Mouse (Mus musculus) kidney, embryonic 16.5 days (tissue): ENCODE results near the gene Acer2. TPM values are rescaled to one million over a fixed set of nuclear protein-coding genes. Genes with fewer than 3 reads are reported as not detected.

ENCODE experiments used
- ATAC-seq: fragments of 200-750 bp; cut with Nextera tagmentation; 2 replicates; pipeline ENCODE4 v1.8.0; 2017; ENCODE audit warnings: moderate TSS enrichment; ENCODE audit not compliant: low FRiP score, low TSS enrichment
- H3K27ac ChIP-seq: fragments of 300-500 bp; sonication (generic); 2 replicates; pipeline ENCODE4 v1.5.1; 2014; ENCODE audit warnings: low read length
- H3K27me3 ChIP-seq: fragments of 300-500 bp; sonication (generic); 2 replicates; pipeline ENCODE4 v1.6.1; 2014; ENCODE audit warnings: low read length, control low read depth, mixed read lengths; ENCODE audit not compliant: insufficient read depth
- H3K36me3 ChIP-seq: fragments of 300-500 bp; sonication (generic); 2 replicates; pipeline ENCODE4 v1.6.1; 2014; ENCODE audit warnings: low read length, control low read depth, mixed read lengths; ENCODE audit not compliant: insufficient read depth
- H3K4me1 ChIP-seq: fragments of 300-500 bp; sonication (generic); 2 replicates; pipeline ENCODE4 v1.6.1; 2014; ENCODE audit warnings: low read length, control low read depth, mixed read lengths; ENCODE audit not compliant: insufficient read depth
- H3K4me2 ChIP-seq: fragments of 300-500 bp; sonication (generic); replicated peaks from 2 replicates; pipeline ENCODE4 v1.6.1; 2014; ENCODE audit warnings: low read depth, low read length
- H3K4me3 ChIP-seq: fragments of 300-500 bp; sonication (generic); 2 replicates; pipeline ENCODE4 v1.5.1; 2014; ENCODE audit warnings: mild to moderate bottlenecking, low read length
- H3K9ac ChIP-seq: fragments of 300-500 bp; sonication (generic); replicated peaks from 2 replicates; pipeline ENCODE4 v1.6.1; 2014; ENCODE audit warnings: low read length
- H3K9me3 ChIP-seq: fragments of 300-500 bp; sonication (generic); 2 replicates; pipeline ENCODE4 v1.6.1; 2016; ENCODE audit warnings: low read length, control low read depth
- WGBS: fragments of 180-500 bp; shearing (Covaris S2); extraction: QIAGEN DNeasy Blood & Tissue Kit; methylation state at CpG from one replicate; pipeline ENCODE4 v1.1.7; 2014; 5-methylcytosine and 5-hydroxymethylcytosine counted together
- polyA plus RNA-seq: library from polyadenylated mRNA; unstranded; fragments of >200 nt; fragmentation: Nextera tagmentation; extraction: Ambion mirVana; gene quantifications from 2 replicates; pipeline ENCODE4 v1.2.1, GENCODE M21; 2015

Acer2 gene
- polyA plus RNA-seq, 1 experiment from 2014 or later: 42.3 TPM

DNA sequence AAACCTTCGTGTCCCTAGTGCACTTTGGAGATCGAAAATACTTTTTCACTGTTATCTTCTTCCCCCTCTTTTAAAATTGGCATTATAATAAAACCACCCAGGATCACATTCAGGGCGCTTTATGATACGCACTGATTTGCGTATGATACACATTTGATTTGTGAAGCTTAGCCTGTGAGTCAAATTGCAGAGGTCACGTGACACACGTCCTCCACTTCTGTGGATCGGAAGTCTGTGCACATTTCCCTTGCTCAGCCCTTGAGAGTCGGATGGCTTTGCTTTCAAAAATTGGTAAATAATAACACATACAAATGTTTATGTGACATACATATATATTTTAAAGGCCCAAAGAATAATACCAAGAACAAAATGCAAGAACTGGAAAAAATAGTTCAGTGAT lies 62.0 kb downstream of the Acer2 start:
- 94% methylated on average over 9 of the region's 9 CpGs for WGBS
- H3K36me3 ChIP-seq: peaks cover 8% of the 10 kb centered on the region
- no peak overlapping the region for H3K9ac ChIP-seq
- H3K4me3 ChIP-seq: no peak overlapping the region
- no peak for ATAC-seq
- no peaks in the 10 kb centered on the region for H3K9me3 ChIP-seq
- no peaks in the 10 kb centered on the region; the same call in 1 of the 2 replicates for H3K4me1 ChIP-seq
- no peak overlapping the region for H3K27ac ChIP-seq
- H3K4me2 ChIP-seq: no peak overlapping the region
- H3K27me3 ChIP-seq: no peaks in the 10 kb centered on the region

DNA sequence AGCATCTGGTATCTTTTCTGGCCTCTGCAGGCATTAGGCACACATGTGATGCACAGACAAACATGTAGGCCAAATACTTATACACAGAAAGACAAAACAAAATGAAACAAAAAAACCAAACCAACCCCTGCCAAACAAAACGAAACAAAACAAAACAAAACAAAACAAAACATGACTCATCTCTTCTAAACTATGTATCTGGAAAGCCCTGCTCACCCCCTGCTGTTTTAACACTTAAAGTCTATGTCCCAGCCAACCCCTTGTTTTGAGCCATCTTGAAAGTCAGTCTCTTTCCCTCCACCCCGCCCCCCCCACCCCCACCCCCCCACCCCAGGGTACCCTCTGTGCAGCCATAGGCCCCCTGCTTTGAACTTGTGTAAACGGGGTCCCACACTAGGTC lies 62.5 kb downstream of the Acer2 start:
- H3K9ac ChIP-seq: no peak overlapping the region
- H3K4me2 ChIP-seq: no peak overlapping the region
- H3K4me1 ChIP-seq: no peaks in the 10 kb centered on the region; the same call in 1 of the 2 replicates
- H3K27me3 ChIP-seq: no peaks in the 10 kb centered on the region
- no peak for ATAC-seq
- H3K27ac ChIP-seq: no peak overlapping the region
- WGBS: 64% methylated on average over 3 of the region's 3 CpGs
- H3K36me3 ChIP-seq: peaks cover 8% of the 10 kb centered on the region
- H3K4me3 ChIP-seq: no peak overlapping the region
- no peaks in the 10 kb centered on the region for H3K9me3 ChIP-seq

DNA sequence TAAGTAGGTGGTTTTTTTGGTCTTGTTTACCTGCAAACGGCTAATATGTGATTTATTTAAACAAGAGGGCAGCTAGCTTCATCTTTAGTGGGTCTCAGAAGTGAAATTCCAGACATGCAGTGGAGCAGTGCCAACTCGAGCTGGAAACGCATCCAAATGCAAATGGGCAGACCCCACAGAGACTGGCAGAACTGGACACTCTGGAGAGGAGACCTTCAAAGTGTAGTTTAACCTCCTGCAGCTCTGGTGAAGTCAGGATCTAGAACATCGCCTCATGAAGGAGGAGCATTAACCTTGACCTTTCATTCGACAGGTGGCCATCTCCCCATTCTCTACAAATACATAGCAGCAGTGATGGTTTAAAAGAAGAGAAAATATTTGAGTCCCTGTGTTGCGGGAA lies 68.5 kb downstream of the Acer2 start:
- Histone ChIP-seq H3K4me3 (no peak overlapping the region), H3K36me3 (no peaks in the 10 kb centered on the region), H3K4me1 (peaks cover 7% of the 10 kb centered on the region; the same call in 1 of the 2 replicates), H3K9ac (no peak overlapping the region), H3K27ac (peak overlapping the region; percentile 71; the same call in 1 of the 2 replicates), H3K9me3 (no peaks in the 10 kb centered on the region), H3K4me2 (no peak overlapping the region), H3K27me3 (no peaks in the 10 kb centered on the region)
- WGBS: 61% methylated on average over 6 of the region's 6 CpGs
- ATAC-seq: peak; percentile 62

DNA sequence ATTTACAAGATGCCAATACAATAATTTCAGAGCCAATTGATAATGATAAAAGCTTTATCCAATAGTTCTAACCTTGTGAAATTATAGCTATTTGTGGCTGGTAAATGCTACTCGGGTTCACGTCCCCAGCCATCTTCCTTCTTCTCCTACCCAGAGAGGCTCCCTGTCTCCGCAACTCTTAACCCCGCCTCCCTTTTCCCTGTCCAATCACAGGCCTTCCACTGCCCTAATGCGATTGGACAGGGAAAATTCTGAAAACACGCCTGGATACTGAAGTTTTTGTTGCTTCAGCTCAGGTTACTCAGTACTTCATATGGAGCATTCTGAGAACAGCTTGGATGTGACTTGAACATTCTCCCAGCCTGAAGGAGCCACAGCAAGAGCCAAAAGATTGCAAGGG lies 69.1 kb downstream of the Acer2 start:
- H3K9me3 ChIP-seq: no peaks in the 10 kb centered on the region
- H3K4me1 ChIP-seq: peaks cover 7% of the 10 kb centered on the region; the same call in 1 of the 2 replicates
- ATAC-seq: no peak; the same call in 1 of the 2 replicates
- WGBS: 53% methylated on average over 6 of the region's 6 CpGs
- H3K27ac ChIP-seq: no peak overlapping the region
- H3K27me3 ChIP-seq: no peaks in the 10 kb centered on the region
- H3K9ac ChIP-seq: no peak overlapping the region
- no peak overlapping the region for H3K4me3 ChIP-seq
- H3K36me3 ChIP-seq: no peaks in the 10 kb centered on the region
- H3K4me2 ChIP-seq: no peak overlapping the region

DNA sequence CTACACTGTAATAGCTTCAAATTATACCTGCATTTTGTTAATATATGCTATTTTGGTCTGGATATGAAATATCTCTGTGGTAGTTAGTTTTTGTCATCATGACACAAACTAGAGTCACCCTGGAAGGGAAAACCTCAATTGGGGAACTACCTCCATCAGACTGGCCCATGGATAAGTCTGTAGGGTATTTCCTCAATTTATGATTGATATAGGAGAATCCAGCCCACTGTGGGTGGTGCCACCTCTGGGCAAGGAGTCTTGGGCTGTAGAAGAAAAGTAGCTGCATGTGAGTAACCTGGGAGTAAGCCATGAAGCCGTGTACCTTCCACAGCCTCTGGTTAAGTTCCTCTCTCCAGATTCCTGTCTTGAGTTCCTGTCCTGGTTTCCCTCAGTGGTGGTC lies 74.6 kb downstream of the Acer2 start:
- WGBS: 86% methylated on average over 1 of the region's 1 CpGs
- Histone ChIP-seq H3K4me2 (no peak overlapping the region), H3K9me3 (no peaks in the 10 kb centered on the region), H3K9ac (no peak overlapping the region), H3K36me3 (no peaks in the 10 kb centered on the region), H3K4me3 (no peak overlapping the region), H3K27ac (no peak overlapping the region), H3K27me3 (no peaks in the 10 kb centered on the region), H3K4me1 (no peaks in the 10 kb centered on the region)
- ATAC-seq: no peak

DNA sequence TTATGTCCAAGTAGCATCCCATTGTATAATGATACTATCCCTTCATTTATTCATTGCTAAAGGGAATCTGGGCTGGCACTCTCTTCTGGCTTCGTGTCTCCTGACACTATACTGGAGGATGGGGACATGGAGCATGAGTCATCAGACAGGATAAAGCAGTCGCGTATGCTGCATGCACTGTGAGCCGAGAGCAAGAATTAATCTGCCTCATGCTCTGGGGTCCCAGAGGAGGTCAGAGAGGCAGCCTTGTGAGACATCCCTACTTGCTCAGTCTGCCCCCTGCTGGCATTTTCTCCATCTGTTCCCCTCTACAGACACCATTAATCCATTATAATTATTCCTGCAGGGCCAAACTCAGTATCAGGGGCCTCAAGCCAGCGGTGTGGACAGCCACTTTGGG lies 79.3 kb downstream of the Acer2 start:
- ATAC-seq: 0 out of 2 replicates have a peak, but pooled peaks have one; percentile 27

DNA sequence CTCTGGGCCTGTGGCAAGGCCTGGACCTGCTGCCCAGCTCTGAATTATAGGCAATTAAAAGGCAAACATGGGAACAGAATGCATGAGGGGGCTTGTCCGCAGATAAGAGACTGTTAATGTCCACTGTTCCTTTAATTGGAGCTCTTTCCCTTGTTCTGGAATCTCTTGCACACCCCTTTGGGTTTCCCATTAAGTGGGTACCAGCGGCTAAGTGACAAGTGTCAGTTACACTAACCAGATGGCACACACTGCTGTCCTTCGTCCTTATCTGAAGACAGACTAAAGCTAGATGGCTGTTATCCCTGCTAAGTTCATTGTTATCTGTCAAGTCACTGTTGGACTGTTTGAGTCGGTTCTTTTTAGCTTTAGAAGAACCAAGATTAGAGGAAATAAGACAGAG lies 81.3 kb downstream of the Acer2 start:
- H3K4me2 ChIP-seq: no peak overlapping the region
- H3K4me1 ChIP-seq: no peaks in the 10 kb centered on the region
- 79% methylated on average over 4 of the region's 4 CpGs for WGBS
- no peak for ATAC-seq
- H3K27ac ChIP-seq: no peak overlapping the region
- H3K36me3 ChIP-seq: no peaks in the 10 kb centered on the region
- no peak overlapping the region for H3K9ac ChIP-seq
- no peak overlapping the region for H3K4me3 ChIP-seq
- H3K27me3 ChIP-seq: peaks cover 3% of the 10 kb centered on the region; the same call in 1 of the 2 replicates
- H3K9me3 ChIP-seq: no peaks in the 10 kb centered on the region

More for the DNA sequence above, 79.3 kb downstream of the Acer2 start:
- Histone ChIP-seq H3K9ac (no peak overlapping the region), H3K9me3 (no peaks in the 10 kb centered on the region), H3K4me2 (no peak overlapping the region), H3K36me3 (no peaks in the 10 kb centered on the region), H3K4me1 (no peaks in the 10 kb centered on the region), H3K27ac (no peak overlapping the region), H3K27me3 (peaks cover 3% of the 10 kb centered on the region; the same call in 1 of the 2 replicates), H3K4me3 (no peak overlapping the region)
- WGBS: 49% methylated on average over 5 of the region's 5 CpGs

DNA sequence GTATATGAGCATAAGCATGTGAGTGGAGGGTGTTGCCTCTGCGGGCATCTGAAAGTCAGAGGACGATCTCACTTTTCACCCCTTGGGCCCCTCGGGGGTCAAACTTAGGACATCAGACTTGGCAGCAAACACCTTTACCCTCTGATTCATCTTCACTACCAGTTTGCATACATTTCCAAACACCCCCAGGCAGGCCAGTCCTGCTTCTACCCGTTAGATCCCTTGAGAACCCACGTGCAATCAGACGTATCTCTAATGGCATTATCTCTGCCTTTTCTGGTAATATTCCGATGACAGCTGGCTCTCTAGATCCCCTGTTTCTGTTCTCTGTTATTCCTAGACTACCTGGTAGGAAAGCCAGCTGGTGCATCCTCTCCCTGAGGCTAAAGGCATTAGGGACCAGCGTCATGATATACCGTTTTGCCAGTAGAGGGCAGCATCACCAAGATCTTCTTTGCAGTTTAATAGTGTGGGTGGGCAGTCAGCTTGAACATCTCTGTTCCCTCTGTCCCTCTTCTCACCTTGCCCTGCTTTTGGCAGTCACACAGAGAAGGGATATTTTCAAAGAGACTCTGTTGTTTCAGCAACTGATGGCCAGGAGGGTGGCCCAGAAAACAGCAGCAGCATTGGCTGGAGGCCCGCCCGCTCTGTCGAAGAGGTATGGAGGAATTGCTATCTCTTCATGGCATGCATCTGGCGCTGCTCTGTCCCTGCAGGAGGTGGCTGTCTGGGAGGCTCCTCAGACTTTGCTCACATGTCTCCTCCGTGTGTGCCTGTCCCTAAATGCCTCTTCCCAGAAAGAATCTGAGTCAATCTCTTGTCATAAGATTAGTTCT lies 83.6 kb downstream of the Acer2 start:
- Histone ChIP-seq H3K9ac (no peak overlapping the region), H3K27me3 (peaks cover 3% of the 10 kb centered on the region; the same call in 1 of the 2 replicates), H3K9me3 (no peaks in the 10 kb centered on the region), H3K36me3 (no peaks in the 10 kb centered on the region), H3K4me3 (no peak overlapping the region), H3K4me2 (no peak overlapping the region), H3K4me1 (no peaks in the 10 kb centered on the region), H3K27ac (no peak overlapping the region)
- ATAC-seq: peak; percentile 71; the same call in 1 of the 2 replicates
- WGBS: 46% methylated on average over 14 of the region's 14 CpGs

DNA sequence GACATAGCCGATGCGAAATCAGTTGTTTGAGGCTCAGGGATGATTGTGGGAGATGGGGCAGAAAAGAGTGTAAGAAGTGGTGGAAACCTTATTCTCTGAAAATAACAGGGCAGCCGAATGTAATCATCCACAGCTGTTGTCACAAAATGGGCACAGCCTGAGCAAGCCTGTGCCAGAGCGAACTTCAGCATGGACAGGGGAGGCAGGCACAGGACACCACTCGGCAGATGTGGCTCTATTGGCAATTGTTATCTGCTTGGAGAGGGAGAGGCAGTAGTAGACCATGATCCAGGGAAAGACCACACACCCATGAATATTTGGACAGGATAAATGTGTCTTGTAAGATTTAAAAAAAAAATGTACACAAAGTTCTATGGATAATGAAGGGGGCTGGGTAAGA lies 103.1 kb downstream of the Acer2 start:
- ATAC-seq: no peak
- H3K4me3 ChIP-seq: no peak overlapping the region
- H3K27me3 ChIP-seq: no peaks in the 10 kb centered on the region
- no peak overlapping the region for H3K4me2 ChIP-seq
- H3K36me3 ChIP-seq: no peaks in the 10 kb centered on the region
- 92% methylated on average over 5 of the region's 5 CpGs for WGBS
- no peak overlapping the region for H3K9ac ChIP-seq
- H3K27ac ChIP-seq: no peak overlapping the region
- H3K4me1 ChIP-seq: no peaks in the 10 kb centered on the region
- H3K9me3 ChIP-seq: no peaks in the 10 kb centered on the region
